Mouse (Mus musculus): ENCODE results near the gene Cfap97. TPM values are rescaled to one million over a fixed set of nuclear protein-coding genes. Genes with fewer than 3 reads are reported as not detected.
"Not testable (repeated sequence)": the region's sequence is repeated elsewhere in the genome, so short reads cannot be mapped to it uniquely, and the experiment has no call there.

Cfap97 gene
- polyA plus RNA-seq, 1 experiment from 2014 or later: 6.9 TPM

GRCm38 (mm10) chr8:46231968-46232367 lies 80.4 kb downstream of the Cfap97 start:
- not testable (repeated sequence) for H3K27ac ChIP-seq (replicated peaks); ATAC-seq (ENCODE audit: insufficient read depth); H3K9ac ChIP-seq; H3K4me3 ChIP-seq (replicated peaks); H3K4me1 ChIP-seq (replicated peaks); H3K36me3 ChIP-seq (replicated peaks); H3K27me3 ChIP-seq; H3K4me2 ChIP-seq; H3K9me3 ChIP-seq (replicated peaks)
- 49% methylated on average over 7 of the region's 7 CpGs for WGBS (ENCODE audit: insufficient replicate concordance)

GRCm38 (mm10) chr8:46232798-46233197 lies 81.2 kb downstream of the Cfap97 start:
- H3K27me3 ChIP-seq: peaks cover 4% of the 10 kb centered on the region; the same call in 1 of the 2 replicates
- no peaks in the 10 kb centered on the region for H3K36me3 ChIP-seq (replicated peaks)
- H3K4me3 ChIP-seq (replicated peaks): no peak overlapping the region
- no peak overlapping the region for H3K4me2 ChIP-seq
- 58% methylated on average over 8 of the region's 8 CpGs for WGBS (ENCODE audit: insufficient replicate concordance)
- no peak for ATAC-seq (ENCODE audit: insufficient read depth)
- no peak overlapping the region for H3K27ac ChIP-seq (replicated peaks)
- H3K4me1 ChIP-seq (replicated peaks): 0 out of 2 replicates have a peak, but pooled peaks cover 6% of the 10 kb centered on the region
- H3K9me3 ChIP-seq (replicated peaks): no peaks in the 10 kb centered on the region
- H3K9ac ChIP-seq: no peak overlapping the region

- Histone ChIP-seq H3K4me3 (replicated peaks) (no peak overlapping the region), H3K4me2 (no peak overlapping the region), H3K4me1 (replicated peaks) (0 out of 2 replicates have a peak, but pooled peaks cover 6% of the 10 kb centered on the region), H3K27ac (replicated peaks) (no peak overlapping the region), H3K9ac (no peak overlapping the region), H3K36me3 (replicated peaks) (no peaks in the 10 kb centered on the region), H3K9me3 (replicated peaks) (no peaks in the 10 kb centered on the region), H3K27me3 (peaks cover 8% of the 10 kb centered on the region; the same call in 1 of the 2 replicates)
- ATAC-seq (ENCODE audit: insufficient read depth): no peak
- WGBS (ENCODE audit: insufficient replicate concordance): 63% methylated on average over 4 of the region's 4 CpGs
Observed at GRCm38 (mm10) chr8:46234736-46235135, 83.2 kb downstream of the Cfap97 start.

- no peak for ATAC-seq (ENCODE audit: insufficient read depth)
- 49% methylated on average over 7 of the region's 7 CpGs for WGBS (ENCODE audit: insufficient replicate concordance)
- Histone ChIP-seq H3K4me2 (no peak overlapping the region), H3K27ac (replicated peaks) (no peak overlapping the region), H3K4me3 (replicated peaks) (no peak overlapping the region), H3K36me3 (replicated peaks) (no peaks in the 10 kb centered on the region), H3K9ac (no peak overlapping the region), H3K9me3 (replicated peaks) (no peaks in the 10 kb centered on the region), H3K27me3 (peaks cover 11% of the 10 kb centered on the region; the same call in 1 of the 2 replicates), H3K4me1 (replicated peaks) (0 out of 2 replicates have a peak, but pooled peaks cover 6% of the 10 kb centered on the region)
Observed at GRCm38 (mm10) chr8:46236441-46237223, 85.1 kb downstream of the Cfap97 start.

- H3K27ac ChIP-seq (replicated peaks): no peak overlapping the region
- no peak for ATAC-seq (ENCODE audit: insufficient read depth)
- no peaks in the 10 kb centered on the region for H3K36me3 ChIP-seq (replicated peaks)
- no peak overlapping the region for H3K4me2 ChIP-seq
- 0 out of 2 replicates have a peak, but pooled peaks cover 1% of the 10 kb centered on the region for H3K4me1 ChIP-seq (replicated peaks)
- H3K27me3 ChIP-seq: peaks cover 6% of the 10 kb centered on the region; the same call in 1 of the 2 replicates
- H3K9me3 ChIP-seq (replicated peaks): no peaks in the 10 kb centered on the region
- H3K9ac ChIP-seq: no peak overlapping the region
- 30% methylated on average over 13 of the region's 13 CpGs for WGBS (ENCODE audit: insufficient replicate concordance)
- H3K4me3 ChIP-seq (replicated peaks): no peak overlapping the region
Observed at GRCm38 (mm10) chr8:46241568-46242374, 90.2 kb downstream of the Cfap97 start.

GRCm38 (mm10) chr8:46242946-46243345 lies 91.4 kb downstream of the Cfap97 start:
- ATAC-seq (ENCODE audit: insufficient read depth): no peak
- WGBS (ENCODE audit: insufficient replicate concordance): 56% methylated on average over 7 of the region's 7 CpGs

More at GRCm38 (mm10) chr8:46242946-46243345, 91.4 kb downstream of the Cfap97 start:
- Histone ChIP-seq H3K36me3 (replicated peaks) (no peaks in the 10 kb centered on the region), H3K4me2 (no peak overlapping the region), H3K9ac (no peak overlapping the region), H3K4me1 (replicated peaks) (no peaks in the 10 kb centered on the region), H3K27me3 (peaks cover 6% of the 10 kb centered on the region; the same call in 1 of the 2 replicates), H3K27ac (replicated peaks) (no peak overlapping the region), H3K4me3 (replicated peaks) (no peak overlapping the region), H3K9me3 (replicated peaks) (no peaks in the 10 kb centered on the region)

Small RNAs within 50 kb of the gene (microRNA-seq; reads per million reads assigned to microRNA genes)
- not detected for gene Gm23812

Other genes with a start within 250 kb of the Cfap97 start
- gene Ccdc110, start 217.2 kb upstream of the Cfap97 start, polyA plus RNA-seq (2015; fragmentation: Nextera tagmentation; extraction: Ambion mirVana): not detected in 2 replicates
- gene 1700029J07Rik, start 176.5 kb upstream of the Cfap97 start, polyA plus RNA-seq (2015; fragmentation: Nextera tagmentation; extraction: Ambion mirVana): 0.37 and 0.52 TPM in 2 replicates
- gene Ufsp2, start 176.2 kb upstream of the Cfap97 start, polyA plus RNA-seq (2015; fragmentation: Nextera tagmentation; extraction: Ambion mirVana): 27.9 and 34.2 TPM in 2 replicates
- gene Lrp2bp, start 152.5 kb upstream of the Cfap97 start, polyA plus RNA-seq (2015; fragmentation: Nextera tagmentation; extraction: Ambion mirVana): 0.08 and 0.10 TPM in 2 replicates
- gene Ankrd37, start 146.1 kb upstream of the Cfap97 start, polyA plus RNA-seq (2015; fragmentation: Nextera tagmentation; extraction: Ambion mirVana): 4.9 and 5.7 TPM in 2 replicates
- 3.1 and 3.6 TPM in 2 replicates for gene Snx25, start 388 bp downstream of the Cfap97 start, polyA plus RNA-seq (2015; fragmentation: Nextera tagmentation; extraction: Ambion mirVana)
- 80.7 and 87.4 TPM in 2 replicates for gene Slc25a4, start 59.5 kb downstream of the Cfap97 start, polyA plus RNA-seq (2015; fragmentation: Nextera tagmentation; extraction: Ambion mirVana)
- gene Helt, start 142.9 kb downstream of the Cfap97 start, polyA plus RNA-seq (2015; fragmentation: Nextera tagmentation; extraction: Ambion mirVana): not detected in 2 replicates

Data from liver, embryonic 15.5 days (tissue).